ENCODE assay signal across 7 mouse cellular contexts in genomic region chr12:111746091-111746490, GRCm38 (mm10). TPM values are rescaled to one million over a fixed set of nuclear protein-coding genes. Genes with fewer than 3 reads are reported as not detected.
DNase-seq lines count a peak whose midpoint lies in the region; ATAC-seq lines count a peak whose summit lies in the region.

No protein-coding gene starts in this region.

- WGBS in embryonic facial prominence, embryonic 14.5 days, result 54% methylated on average over 5 of the region's 5 CpGs
- WGBS in liver, embryonic 15.5 days (ENCODE audit: insufficient replicate concordance), result 29% methylated on average over 5 of the region's 5 CpGs

- H3K4me2 ChIP-seq in embryonic facial prominence, embryonic 14.5 days (ENCODE audit: low read depth, low read length), result no peak overlapping the region
- no peak overlapping the region for H3K4me2 ChIP-seq in liver, embryonic 15.5 days

- no peaks in the 10 kb centered on the region for H3K9me3 ChIP-seq in embryonic facial prominence, embryonic 14.5 days (ENCODE audit: control insufficient read depth, low read length)
- H3K9me3 ChIP-seq in liver, embryonic 15.5 days (replicated peaks), result no peaks in the 10 kb centered on the region

- H3K4me1 ChIP-seq in embryonic facial prominence, embryonic 14.5 days (ENCODE audit: control insufficient read depth, insufficient read depth, low read length), result peaks cover 9% of the 10 kb centered on the region
- peaks cover 18% of the 10 kb centered on the region for H3K4me1 ChIP-seq in liver, embryonic 15.5 days (replicated peaks)

- H3K27me3 ChIP-seq in embryonic facial prominence, embryonic 14.5 days (replicated peaks; ENCODE audit: control insufficient read depth, insufficient read depth, low read length), result no peaks in the 10 kb centered on the region
- no peaks in the 10 kb centered on the region for H3K27me3 ChIP-seq in liver, embryonic 15.5 days

- ATAC-seq in embryonic facial prominence, embryonic 14.5 days (ENCODE audit: low read depth), result peak; percentile 87
- peak; percentile 56 to 75 for ATAC-seq in hematopoietic stem cell, adult 5-6 weeks (replicated peaks in 1 of 2; ENCODE audit: insufficient read depth in 1 of 2, low FRiP score in 2 of 2, low TSS enrichment in 1 of 2, low read depth in 1 of 2, poor library complexity in 2 of 2, severe bottlenecking in 2 of 2)
- peak; percentile 48 for ATAC-seq in liver, embryonic 15.5 days (ENCODE audit: insufficient read depth)
- ATAC-seq in inflammation-experienced regulatory T-cells, adult 6 months, result no peak

- H3K27ac ChIP-seq in embryonic facial prominence, embryonic 14.5 days (replicated peaks; ENCODE audit: low read depth, low read length), result peak overlapping the region; percentile 45
- no peak overlapping the region for H3K27ac ChIP-seq in liver, embryonic 15.5 days (replicated peaks)

- H3K36me3 ChIP-seq in embryonic facial prominence, embryonic 14.5 days (ENCODE audit: control insufficient read depth, insufficient read depth, low read length), result no peaks in the 10 kb centered on the region
- no peaks in the 10 kb centered on the region for H3K36me3 ChIP-seq in liver, embryonic 15.5 days (replicated peaks)

- H3K4me3 ChIP-seq in embryonic facial prominence, embryonic 14.5 days (ENCODE audit: low read depth, low read length), result no peak overlapping the region
- H3K4me3 ChIP-seq in liver, embryonic 15.5 days (replicated peaks), result no peak overlapping the region

- peak; percentile 66 for DNase-seq in 416B (ENCODE audit: low read depth)
- peak; percentile 71 for DNase-seq in CD4-positive, CD25-positive, alpha-beta regulatory T cell, adult 2 months (ENCODE audit: low read depth, low spot score)
- DNase-seq in embryonic facial prominence, embryonic 14.5 days (ENCODE audit: low spot score), result peak; percentile 91
- peak; percentile 39 for DNase-seq in retina, embryonic 14.5 days (ENCODE audit: low spot score)

- peak overlapping the region; percentile 26; the same call in 1 of the 2 replicates for H3K9ac ChIP-seq in embryonic facial prominence, embryonic 14.5 days (ENCODE audit: low read depth, low read length)
- H3K9ac ChIP-seq in liver, embryonic 15.5 days, result no peak overlapping the region

RNA-seq across cellular contexts. Expression of gene Klc1, which starts 12.6 kb away (rescaled TPM):
- polyA plus RNA-seq in embryonic facial prominence, embryonic 14.5 days (2014; fragmentation: Nextera tagmentation; extraction: Ambion mirVana), result 128 and 137 TPM in 2 replicates
- total RNA-seq in hematopoietic stem cell, adult 5-6 weeks (2017), result 64.8 and 73.9 TPM in 2 replicates
- 18.1 and 18.3 TPM in 2 replicates for polyA plus RNA-seq in liver, embryonic 15.5 days (2015; fragmentation: Nextera tagmentation; extraction: Ambion mirVana)
- polyA plus RNA-seq in inflammation-experienced regulatory T-cells, adult 6 months (2017; shearing (Covaris generic)), result 10 to 100 TPM; 17.9 to 19.7 (median 18.3) TPM

RNA-seq across cellular contexts. Expression of gene Apopt1, which starts 33.0 kb away (rescaled TPM):
- 46.6 and 48.0 TPM in 2 replicates for polyA plus RNA-seq in embryonic facial prominence, embryonic 14.5 days (2014; fragmentation: Nextera tagmentation; extraction: Ambion mirVana)
- total RNA-seq in hematopoietic stem cell, adult 5-6 weeks (2017), result 53.0 and 58.3 TPM in 2 replicates
- 18.1 and 18.2 TPM in 2 replicates for polyA plus RNA-seq in liver, embryonic 15.5 days (2015; fragmentation: Nextera tagmentation; extraction: Ambion mirVana)
- polyA plus RNA-seq in inflammation-experienced regulatory T-cells, adult 6 months (2017; shearing (Covaris generic)), result 10 to 100 TPM; 55.8 to 85.0 (median 74.3) TPM

RNA-seq across cellular contexts. Expression of gene Bag5, which starts 33.0 kb away (rescaled TPM):
- 59.0 and 61.5 TPM in 2 replicates for polyA plus RNA-seq in embryonic facial prominence, embryonic 14.5 days (2014; fragmentation: Nextera tagmentation; extraction: Ambion mirVana)
- 47.1 and 51.4 TPM in 2 replicates for total RNA-seq in hematopoietic stem cell, adult 5-6 weeks (2017)
- 15.8 and 15.9 TPM in 2 replicates for polyA plus RNA-seq in liver, embryonic 15.5 days (2015; fragmentation: Nextera tagmentation; extraction: Ambion mirVana)
- 10 to 100 TPM; 22.0 to 40.1 (median 36.7) TPM for polyA plus RNA-seq in inflammation-experienced regulatory T-cells, adult 6 months (2017; shearing (Covaris generic))

Comparison
In these comparisons a context has a peak if more than half of its experiments do, and no peak if none do; other contexts are left out.
1. DNase-seq: peak in every context shown above with its lines; median percentile 91 in embryonic facial prominence, embryonic 14.5 days; 71 in CD4-positive, CD25-positive, alpha-beta regulatory T cell, adult 2 months; 66 in 416B; 39 in retina, embryonic 14.5 days.